Mouse (Mus musculus): ENCODE measurements at regions not wholly inside any gene's neighbourhood (a gene's known extent, or its start where the extent isn't known, plus 50 kb on each side); places are given as distances from the start of the nearest gene placed in this dataset.

DNA sequence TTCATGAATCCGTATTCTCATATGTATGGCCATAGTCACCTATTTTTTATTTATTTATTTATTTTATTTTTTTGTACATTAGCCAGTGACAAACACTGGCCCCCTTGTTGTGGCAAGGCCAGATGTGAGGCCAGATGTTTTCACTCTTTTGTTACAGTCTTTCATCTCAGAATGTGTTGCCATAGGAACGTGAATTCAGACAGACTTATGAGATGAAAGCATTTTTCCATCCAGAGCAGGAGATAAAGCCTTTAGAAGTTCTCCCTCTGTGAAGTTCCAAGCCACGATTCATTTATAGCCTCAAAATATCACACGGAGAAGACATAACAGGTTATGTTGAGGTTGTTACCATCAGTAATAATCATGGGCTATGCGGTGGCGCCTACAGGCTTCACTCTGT lies 220.9 kb downstream of the Arpp21 start:
- DNase-seq = no peak

DNA sequence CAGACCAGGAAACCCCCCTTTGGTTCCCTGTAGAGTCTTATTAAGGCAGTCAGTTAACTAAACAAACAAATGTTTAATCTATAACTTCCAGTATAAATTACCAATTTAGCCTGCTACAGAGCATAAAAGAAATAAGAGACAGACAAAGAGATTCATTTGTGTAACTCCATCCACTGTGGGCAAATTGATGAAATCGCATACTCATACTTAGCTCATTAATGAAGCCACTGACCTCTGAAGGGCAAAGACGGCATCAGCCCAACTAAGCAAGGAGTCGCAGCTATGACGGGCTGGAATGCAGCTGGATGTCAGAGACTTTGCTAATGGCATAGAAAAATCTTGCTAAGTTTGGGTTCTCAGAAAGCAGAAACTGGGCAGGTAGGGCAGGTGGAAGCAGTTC lies 241.3 kb downstream of the Arpp21 start:
- no peak for DNase-seq

DNA sequence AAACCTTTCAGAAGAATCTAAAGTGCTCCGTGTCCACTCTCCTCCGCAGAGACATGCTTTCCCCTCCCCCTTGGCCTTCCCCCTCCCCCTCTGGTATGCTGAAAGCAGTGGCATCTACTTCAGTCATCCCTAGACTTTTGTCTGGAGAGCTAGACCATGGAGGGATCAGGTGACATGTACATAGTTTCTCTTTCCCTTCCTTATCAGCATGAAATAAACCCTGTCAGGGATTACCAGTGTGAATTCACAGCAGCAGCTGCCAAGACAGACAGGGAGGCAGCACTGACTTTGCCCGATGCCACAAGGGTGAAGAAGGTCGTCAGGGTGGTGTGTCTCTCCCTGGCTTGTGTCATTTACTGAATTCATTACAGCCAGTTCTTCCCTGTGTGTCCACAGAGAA lies 241.9 kb downstream of the Arpp21 start:
- peak; percentile 20 for DNase-seq

DNA sequence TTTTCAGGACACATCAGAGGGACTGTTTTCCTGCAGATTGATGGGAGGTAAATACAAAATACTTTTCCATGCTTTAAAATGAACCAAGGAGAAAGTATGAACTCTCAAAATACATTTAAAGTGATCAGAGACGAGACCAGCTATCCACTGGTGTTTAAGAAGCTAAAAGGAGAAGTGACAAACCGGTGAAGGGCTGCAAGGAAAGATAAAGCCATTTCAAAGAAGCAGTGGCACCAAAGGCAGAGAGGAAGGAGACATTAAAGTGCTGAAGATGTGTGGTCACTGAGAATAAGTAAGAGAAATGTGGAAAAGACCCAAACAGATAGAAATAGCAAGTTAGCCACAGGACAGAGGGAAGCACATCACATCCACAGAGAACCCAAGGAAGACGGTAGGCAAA lies 245.7 kb downstream of the Arpp21 start:
- DNase-seq = no peak

DNA sequence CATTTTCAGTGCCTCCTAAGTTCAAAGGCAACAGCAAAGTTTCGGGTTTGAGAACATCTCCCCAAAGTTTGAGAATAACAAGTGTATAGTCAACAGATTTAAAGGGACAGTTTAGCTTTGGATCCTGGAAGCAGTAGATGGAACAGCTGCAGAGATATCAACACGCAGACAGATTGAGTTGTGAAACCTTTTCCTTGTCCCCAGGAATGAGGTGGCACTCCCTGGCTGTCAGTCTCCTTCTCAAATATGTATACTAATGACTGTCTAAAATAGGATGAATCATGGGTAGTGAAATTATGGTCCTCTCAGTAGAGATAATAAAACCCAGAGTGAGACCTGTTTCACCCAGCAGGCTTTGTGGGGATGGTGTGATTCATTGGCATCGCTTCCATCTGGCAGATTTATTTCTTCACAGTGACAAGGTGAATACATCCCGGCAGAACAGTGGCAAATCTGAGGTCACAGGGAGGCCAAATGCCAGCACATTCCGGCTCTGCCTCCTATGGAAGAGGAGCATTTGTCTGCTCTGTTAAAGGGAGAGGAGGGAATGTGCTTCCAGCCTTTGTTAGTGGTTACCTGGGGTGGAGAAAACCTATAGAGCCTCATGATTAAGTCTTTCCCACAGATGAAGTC lies 272.2 kb downstream of the Arpp21 start:
- peak; percentile 6 for DNase-seq

DNA sequence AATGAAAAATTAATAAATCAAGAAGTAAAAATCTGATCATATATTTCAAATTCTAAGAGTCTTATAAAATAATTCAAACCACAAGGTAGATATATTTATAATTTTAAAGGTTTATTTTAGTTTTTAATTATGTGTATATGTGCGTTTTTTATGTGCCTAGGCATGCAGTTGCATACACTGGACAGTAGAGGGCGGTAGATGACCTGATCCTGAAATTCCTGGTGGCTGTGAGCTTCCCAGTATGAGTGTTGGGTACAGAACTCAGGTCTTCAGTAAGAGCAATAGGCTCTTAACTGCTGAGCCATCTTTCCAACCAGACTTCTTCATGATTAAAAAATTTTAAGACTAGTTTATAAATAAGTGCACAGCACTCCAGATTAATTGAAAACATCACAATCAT lies 267.7 kb upstream of the Stac start:
- DNase-seq = no peak

DNA sequence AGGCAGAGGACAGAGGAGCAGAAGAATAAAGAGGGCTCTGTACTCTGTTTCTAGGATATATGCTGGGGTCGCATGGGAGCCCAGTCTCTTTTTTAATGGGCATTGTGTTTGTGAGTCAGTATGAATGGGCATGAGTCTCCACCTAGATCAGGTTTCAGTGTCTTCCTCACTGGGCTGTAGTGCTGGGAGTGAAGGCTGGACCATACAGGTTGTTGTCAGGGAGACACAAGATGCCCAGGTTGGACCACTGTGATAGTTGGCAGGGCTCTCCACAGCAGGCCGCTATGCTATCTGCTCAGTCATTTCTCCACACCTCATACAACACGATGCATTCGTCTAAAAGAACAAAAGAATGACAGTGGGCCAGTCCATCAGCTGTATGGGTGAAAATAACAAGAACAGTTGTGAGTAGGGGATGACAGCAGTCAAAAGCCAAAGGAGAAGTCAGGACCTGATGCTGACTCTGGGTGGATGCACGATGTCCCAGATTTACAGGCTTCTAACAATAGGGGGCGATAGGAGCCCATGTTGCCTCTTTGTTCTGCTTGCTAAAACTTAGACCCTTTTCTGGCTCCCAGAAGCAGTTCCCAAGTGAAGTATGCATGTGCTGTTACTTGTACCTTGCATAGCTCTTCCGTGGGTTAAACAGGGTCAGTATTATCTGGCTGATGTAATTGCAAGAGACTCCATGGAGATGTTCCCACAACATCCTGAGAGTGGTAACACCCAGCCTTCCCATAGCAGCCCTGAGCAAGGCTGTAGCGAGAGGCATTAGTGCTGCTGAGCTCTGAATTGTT lies 249.3 kb upstream of the Stac start:
- peak; percentile 34 for DNase-seq

DNA sequence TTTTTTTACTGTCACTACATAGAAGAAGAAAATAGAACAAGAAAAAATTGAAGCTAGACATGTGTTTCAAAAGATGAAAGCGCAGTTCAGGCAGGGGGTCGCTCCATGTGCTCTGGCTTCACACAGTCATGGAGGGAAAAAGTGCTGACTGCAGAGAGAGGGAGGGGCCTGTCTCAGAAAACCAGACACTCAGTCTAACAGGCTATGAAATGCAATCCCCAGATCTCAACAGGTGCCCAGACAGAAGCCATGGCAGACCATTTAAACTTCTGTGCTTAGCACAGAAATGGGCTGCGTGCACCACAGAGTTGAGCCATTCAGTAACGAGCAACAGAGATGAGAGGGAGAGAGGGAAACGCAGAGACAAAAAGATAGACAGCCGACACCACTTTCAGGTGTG lies 242.3 kb upstream of the Stac start:
- no peak for DNase-seq

DNA sequence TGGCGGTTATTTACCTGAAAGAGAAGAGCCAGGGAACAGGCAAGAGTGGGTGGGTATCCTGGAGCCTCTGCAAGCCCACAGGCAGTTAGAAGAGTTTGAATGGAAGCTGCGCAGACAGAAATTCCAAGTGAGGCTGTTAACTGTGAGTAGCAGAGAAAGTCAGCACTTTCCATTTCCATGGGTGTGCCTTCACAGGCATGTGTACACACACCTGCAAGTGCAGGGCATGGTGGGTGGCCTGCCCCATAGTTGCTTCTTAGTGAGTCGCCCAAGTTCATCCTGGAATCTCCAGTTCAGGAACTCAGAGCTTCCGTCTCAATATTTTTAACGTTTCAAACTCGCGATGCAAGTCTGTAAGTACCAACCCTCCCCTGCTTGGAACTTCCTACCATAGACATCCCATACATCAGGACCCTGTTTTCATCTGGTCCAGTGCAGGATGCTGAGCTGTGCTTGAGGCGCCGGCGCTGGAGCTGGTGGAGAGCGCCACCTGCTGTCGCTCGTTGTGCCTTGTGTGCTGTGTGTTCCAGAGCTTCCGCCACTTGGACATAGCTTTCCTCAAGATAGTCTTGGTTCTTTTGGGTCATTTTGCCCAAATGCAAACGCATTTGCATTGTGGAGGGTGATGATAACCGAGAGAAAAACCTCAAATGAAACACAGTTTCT lies 228.3 kb upstream of the Stac start:
- peak; percentile 81 for DNase-seq

DNA sequence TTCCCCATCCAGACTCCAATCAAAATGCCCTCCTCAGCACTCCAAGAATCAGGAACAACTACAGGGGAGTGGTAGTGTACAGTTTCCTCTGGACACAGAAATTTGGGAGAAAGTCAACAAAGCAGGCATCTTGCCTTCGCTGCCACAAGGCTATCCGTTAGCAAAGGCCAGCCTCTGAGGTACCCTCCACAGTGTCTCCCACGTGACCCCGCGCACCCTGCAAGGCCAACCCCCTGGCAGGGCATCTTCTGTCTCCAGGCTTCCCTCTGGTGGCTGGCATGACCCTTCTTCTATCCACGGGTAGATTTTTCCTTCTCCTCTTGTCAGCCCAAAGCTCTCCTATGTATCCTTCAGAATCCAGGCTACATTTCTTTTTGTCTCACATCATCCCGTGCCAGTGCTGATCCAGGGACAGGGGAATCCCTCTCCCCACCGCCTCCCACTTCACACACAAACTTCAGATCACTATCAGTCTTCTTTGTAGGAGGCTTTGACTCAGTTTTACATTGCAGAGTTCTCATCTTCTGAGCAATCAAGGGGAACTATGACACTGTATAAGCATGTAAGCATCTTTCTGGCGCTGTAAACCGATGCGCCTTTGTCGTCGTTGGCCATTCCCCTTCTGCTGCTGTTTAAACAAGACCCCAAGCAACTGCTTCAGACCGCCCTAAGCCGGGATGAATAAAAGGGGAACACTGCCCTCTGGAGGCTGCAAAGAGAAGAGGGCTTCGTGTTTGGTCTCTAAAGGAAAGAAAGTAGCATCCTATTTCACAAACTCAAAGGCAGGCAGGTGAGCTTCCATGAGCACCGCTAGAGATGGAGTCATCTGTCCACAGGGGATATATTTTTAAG lies 226.8 kb upstream of the Stac start:
- peak; percentile 63 for DNase-seq

DNA sequence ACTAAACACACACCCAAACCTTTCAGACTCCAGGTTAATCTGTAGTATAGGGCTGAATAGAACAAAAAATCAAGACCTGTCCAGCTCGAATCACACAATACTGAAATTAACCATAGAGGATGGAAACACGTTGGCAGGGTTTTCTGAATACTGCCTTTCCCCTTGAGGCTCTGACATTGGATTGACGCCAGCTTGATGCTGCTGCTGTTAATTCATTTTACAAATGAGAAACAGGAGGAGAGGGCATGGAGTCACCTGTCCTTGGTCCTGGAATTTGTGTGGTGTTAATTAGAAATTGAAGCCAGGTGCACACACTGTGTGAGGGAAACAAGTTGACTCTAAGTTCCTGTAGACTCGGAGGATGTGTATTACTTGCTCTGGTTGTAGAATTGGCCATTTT lies 218.7 kb upstream of the Stac start:
- DNase-seq = no peak

DNA sequence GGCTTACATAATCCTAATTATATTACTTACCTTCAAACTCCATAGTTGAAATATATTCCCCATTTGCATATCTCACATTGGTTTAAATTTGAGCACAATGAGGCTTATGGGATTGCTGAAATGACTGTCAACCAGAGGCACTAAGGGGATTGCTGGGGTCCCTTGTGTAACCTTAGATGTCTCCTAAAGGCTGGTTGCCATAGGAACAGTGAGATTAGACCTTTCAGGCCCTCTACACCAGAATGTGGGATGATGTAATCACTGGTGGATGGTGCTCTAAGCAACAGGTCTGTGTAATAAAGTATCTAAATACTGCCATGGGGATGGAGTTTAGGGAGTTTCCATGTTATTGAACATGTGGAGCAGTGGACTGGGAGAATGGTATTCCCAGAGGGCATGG lies 210.0 kb upstream of the Stac start:
- DNase-seq = no peak

DNA sequence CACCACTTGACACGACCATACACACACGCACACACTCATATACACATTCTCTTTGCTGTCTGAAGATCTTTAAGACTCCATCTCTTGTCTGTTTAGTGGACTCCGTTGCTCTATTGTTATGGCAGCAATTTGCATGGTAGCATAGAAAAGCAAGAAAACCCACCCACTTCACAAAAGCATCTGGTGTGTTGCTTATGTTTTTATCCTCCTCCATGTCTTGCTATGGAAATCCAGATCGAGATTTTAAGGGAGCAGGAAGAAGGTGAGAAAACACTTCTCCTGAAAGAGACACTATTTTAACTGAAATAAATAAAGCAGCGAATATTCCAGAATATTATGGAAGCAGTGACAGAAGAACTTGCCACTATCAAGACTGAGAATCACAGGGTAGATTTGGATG lies 207.5 kb upstream of the Stac start:
- no peak for DNase-seq

DNA sequence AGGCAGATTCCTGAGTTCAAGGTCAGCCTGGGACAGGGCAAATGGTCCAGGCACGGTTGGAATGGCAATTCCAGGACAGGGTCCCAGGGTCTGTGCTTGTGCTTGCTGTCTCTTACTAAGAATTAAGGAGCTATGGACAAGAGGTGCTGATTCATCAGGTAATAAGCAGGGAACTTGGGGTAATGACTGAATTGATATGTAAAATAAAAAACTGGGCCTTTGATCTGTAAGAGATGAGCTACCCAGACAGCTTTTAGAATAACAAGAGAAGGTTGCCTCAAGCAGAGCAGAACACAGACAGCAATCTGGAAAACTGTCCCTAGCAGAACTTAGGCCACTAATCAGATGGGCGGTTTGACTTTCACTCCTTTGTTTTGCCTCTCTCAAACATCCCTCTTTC lies 189.6 kb upstream of the Stac start:
- no peak for DNase-seq

DNA sequence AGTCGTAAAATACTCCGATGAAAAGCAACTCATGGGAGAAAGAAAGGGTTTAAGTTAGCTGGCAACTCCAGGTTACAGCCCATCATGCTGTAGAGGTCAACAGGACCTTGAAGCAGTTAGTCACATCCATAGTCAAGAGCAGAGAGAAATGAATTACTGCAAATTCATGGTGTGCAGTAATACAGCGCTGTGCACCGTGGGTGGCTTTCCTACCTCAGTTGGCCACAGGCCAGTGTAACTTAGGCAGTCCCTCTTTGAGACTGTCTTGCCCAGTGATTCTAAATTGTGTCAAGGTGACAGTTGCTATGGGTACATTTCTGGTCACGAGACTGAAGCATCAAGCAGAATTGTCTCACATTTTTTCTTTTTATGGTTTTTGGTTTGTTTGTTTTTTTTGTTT lies 186.7 kb upstream of the Stac start:
- DNase-seq = no peak

DNA sequence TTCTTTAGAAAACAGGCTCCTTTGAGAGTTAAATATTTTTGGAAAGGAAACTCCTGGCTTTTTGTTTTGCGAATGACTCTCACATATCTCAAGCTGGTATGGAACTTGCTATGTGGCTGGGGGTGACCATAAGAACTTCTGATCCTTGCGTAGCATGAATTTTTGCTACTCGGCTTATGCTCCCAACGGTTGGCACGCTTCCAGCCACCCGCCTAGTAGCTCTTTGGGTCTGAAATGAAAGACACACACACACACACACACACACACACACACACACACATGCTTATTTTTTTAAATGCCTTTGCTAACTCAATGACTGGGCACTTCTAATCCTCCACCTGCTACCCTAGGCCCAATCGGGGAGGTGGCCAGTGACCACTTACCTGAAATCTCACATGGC lies 180.3 kb upstream of the Stac start:
- DNase-seq = peak; percentile 4

DNA sequence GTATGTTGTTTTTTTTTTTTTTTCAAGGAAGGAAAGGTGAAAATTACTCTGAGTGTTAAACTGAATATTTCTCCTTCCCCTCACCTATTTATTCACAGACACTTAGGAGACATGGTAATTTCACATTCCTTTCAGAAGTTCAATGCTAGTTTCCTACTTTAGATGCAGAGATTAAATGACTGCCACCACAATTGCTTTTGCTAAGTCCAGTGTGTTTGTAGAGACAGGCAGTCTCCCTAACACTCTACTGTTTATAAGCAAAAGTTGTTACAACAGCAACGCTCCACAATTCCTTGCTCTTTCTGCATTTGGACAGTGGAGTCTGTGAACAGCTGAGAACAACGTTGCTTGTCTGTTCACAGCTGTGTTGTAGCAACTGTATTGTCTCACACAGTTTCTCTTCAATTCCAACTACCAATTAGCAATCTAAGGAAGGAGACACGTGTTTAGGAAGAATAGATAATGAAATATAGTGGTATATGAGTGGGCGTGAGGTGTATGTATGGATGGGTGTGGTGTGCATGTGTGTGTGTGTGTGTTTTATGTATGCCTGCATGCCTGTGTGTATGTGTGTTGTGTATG lies 179.7 kb upstream of the Stac start:
- DNase-seq = no peak

DNA sequence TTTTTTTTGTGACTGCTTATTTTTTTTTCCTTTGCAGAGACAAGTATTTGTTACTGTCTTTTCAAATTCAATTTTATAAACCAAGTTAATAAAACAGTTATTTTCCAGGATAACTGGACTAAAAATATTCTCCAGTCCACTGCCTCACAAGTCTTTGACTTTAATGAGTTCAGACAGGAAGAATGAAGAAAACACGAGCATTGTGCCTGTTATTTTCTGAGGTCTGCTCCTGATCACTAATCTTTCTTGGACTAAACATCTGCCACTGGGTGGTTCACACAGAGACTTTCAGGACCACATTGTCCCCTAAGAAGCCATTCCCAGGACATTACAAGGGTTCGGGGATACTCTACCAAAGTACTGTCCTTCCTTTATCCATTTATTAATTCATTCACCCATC lies 167.9 kb upstream of the Stac start:
- no peak for DNase-seq

DNA sequence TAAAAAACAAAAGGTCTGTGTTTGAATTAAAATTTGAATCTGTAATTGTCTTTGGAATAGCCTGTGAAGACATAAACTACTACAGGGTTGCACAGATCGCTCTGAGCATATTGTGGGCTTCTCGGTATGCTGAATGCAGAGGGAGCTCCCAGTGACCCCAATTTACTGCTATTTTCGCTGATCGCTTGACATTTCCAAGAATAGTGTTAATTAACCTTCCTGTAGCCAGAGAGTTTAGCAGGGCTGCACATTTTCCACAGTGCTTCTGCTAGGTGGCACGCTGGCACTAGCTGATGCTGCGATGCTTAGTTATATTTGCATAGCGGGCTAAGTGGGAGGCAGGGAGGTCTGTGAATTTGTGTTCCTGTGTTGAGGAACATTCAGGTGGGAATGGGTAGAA lies 164.8 kb upstream of the Stac start:
- DNase-seq = no peak

DNA sequence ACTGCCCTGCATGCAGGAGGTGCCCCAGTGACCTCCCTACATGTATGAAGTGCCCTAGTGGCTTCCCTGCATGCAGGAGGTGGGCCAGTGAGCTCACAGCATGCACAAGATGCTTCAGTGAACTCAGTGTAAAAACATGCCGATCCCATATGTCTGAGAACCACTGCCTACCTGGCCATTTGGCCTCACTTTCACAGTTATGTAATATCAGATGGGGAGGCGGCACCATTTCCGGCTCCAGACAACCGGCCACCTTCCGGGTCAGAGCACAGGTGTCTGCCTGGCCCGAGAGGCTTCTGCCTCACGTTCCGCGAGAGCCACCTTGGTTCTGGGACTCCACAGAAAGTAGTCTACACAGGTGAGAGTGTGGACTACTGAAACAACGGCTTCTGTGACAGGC lies 156.2 kb upstream of the Stac start:
- DNase-seq = no peak

DNA sequence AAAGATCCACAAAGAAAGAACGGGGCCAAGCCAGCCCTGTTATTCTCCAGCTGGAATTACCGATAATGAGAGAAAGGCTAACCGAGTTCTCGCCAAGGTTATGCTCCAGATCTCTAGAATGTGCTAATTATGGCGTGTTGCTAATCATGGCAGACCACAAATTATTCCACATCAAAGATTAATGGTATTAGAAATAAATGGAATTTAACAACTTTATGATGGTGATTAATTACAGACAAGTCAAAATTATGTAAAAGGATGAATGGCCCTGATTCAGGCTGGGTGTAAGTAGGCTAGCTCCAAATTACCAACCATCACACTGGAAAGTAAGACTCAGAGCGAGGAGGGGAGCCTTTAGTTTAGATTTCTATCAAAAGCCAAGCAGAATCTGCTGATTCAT lies 151.0 kb upstream of the Stac start:
- DNase-seq = no peak

DNA sequence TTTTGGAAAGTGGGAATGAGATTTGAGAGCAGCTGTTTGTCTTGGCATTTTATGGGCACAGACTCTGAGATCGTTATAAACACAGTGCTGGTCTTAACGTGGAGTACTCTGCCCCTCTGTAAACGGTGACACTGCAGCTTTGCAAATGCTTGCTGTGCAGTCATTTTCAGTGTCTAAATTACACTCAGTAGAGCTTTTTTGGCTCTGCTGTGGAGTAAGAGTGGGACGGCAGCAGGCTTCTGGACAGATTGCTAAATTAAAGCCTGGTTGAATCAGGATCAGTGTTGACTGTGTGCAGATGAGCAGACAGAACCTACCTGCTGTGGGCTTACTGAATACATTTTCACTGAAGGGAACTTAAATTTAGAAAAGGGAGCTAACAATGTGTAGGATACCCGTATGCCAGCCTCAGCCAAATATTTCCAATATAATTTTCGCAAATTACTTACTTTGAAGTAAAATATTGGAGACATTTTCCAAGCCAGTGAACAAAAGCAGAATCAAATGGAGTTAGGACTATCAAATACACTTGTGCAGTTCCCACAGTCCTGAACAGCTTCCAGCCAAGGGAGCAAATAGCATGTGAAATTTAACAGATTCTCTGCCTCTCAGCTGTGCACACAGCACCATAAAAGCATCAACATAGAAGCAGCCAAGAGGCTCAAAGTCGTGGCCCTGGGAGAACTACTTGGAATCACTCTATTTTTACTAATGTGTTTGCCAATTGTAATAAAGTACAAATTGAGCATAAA lies 148.1 kb upstream of the Stac start:
- no peak for DNase-seq

Measured in heart, postnatal 4 days (tissue).